Mouse (Mus musculus) C2C12 (cell line): ENCODE data around the gene Ntrk2. TPM values are rescaled to one million over a fixed set of nuclear protein-coding genes. Genes with fewer than 3 reads are reported as not detected.
"Not testable (repeated sequence)": the region's sequence is repeated elsewhere in the genome, so short reads cannot be mapped to it uniquely, and the experiment has no call there.

ENCODE experiments used
- H3K27me3 ChIP-seq: one replicate; pipeline ENCODE4 v1.6.1; 2011; ENCODE audit not compliant: control insufficient read depth, insufficient read depth, insufficient read length
- H3K36me3 ChIP-seq: one replicate; pipeline ENCODE4 v1.6.1; 2011; ENCODE audit not compliant: control insufficient read depth, insufficient read depth
- H3K4me3 ChIP-seq: one replicate; pipeline ENCODE4 v1.5.1; 2011; ENCODE audit warnings: mild to moderate bottlenecking, control low read depth; ENCODE audit not compliant: poor library complexity, insufficient read depth, severe bottlenecking
- H3K79me2 ChIP-seq: one replicate; pipeline ENCODE4 v1.6.1; 2011; ENCODE audit not compliant: control insufficient read depth, insufficient read depth
- H3K79me3 ChIP-seq: one replicate; pipeline ENCODE4 v1.6.1; 2011; ENCODE audit warnings: low read depth, control low read depth
- H3ac ChIP-seq: one replicate; pipeline ENCODE3; 2011; ENCODE audit warnings: low read depth; ENCODE audit not compliant: control insufficient read depth, insufficient read length
- CEBPB ChIP-seq: IDR thresholded peaks from one replicate; pipeline ENCODE4 v1.6.1; 2011; ENCODE audit warnings: low read depth, mild to moderate bottlenecking, control low read depth, moderate library complexity
- CTCF ChIP-seq: IDR thresholded peaks from one replicate; pipeline ENCODE4 v1.5.1; 2011; ENCODE audit not compliant: control insufficient read depth, insufficient read depth, insufficient read length
- FOSL1 ChIP-seq: IDR thresholded peaks from one replicate; pipeline ENCODE4 v1.8.0; 2011; ENCODE audit warnings: mild to moderate bottlenecking, low read length; ENCODE audit not compliant: poor library complexity, insufficient read depth, severe bottlenecking
- MAX ChIP-seq: IDR thresholded peaks from one replicate; pipeline ENCODE4 v1.6.1; 2011; ENCODE audit warnings: mild to moderate bottlenecking, control low read depth
- MYOD1 ChIP-seq: IDR thresholded peaks from one replicate; pipeline ENCODE4 v1.6.1; 2011; ENCODE audit warnings: low read depth; ENCODE audit not compliant: control insufficient read depth, insufficient read length
- MYOG ChIP-seq: IDR thresholded peaks from one replicate; pipeline ENCODE4 v1.6.1; 2011; ENCODE audit not compliant: control insufficient read depth, insufficient read length; ENCODE audit errors: extremely low read depth
- USF1 ChIP-seq: IDR thresholded peaks from one replicate; pipeline ENCODE4 v1.6.1; 2011; ENCODE audit warnings: low read depth, mild to moderate bottlenecking, control low read depth, moderate library complexity
- polyA plus RNA-seq: library from polyadenylated mRNA; unstranded; fragments of >200 nt; fragmentation: generic; extraction: Trizol; gene quantifications from one replicate; pipeline ENCODE4 v1.2.1, GENCODE M21; 2012; ENCODE audit warnings: missing spikeins

Gene Ntrk2
- polyA plus RNA-seq, 1 experiment: not detected

- no peak for TF ChIP-seq MYOD1
- no peak for TF ChIP-seq MAX
- TF ChIP-seq CEBPB: no peak
- TF ChIP-seq MYOG: no peak
- TF ChIP-seq FOSL1: no peak
- TF ChIP-seq USF1: no peak
- TF ChIP-seq CTCF: no peak
- H3ac ChIP-seq: no peak overlapping the region
These were observed 285.9 kb downstream of the Ntrk2 start for GRCm38 (mm10) chr13:59092045-59092857.

GRCm38 (mm10) chr13:59092858-59093154 is 286.4 kb downstream of the Ntrk2 start:
- Histone ChIP-seq H3K36me3 (no peaks in the 10 kb centered on the region), H3K79me3 (no peaks in the 10 kb centered on the region), H3ac (no peak overlapping the region), H3K4me3 (no peak overlapping the region), H3K27me3 (no peaks in the 10 kb centered on the region), H3K79me2 (no peaks in the 10 kb centered on the region)
- TF ChIP-seq MAX (no peak), CTCF (no peak), MYOG (no peak), USF1 (no peak), CEBPB (no peak), MYOD1 (no peak), FOSL1 (no peak)

More at GRCm38 (mm10) chr13:59092045-59092857, 285.9 kb downstream of the Ntrk2 start:
- no peaks in the 10 kb centered on the region for H3K79me2 ChIP-seq
- no peaks in the 10 kb centered on the region for H3K36me3 ChIP-seq
- H3K4me3 ChIP-seq: no peak overlapping the region
- no peaks in the 10 kb centered on the region for H3K27me3 ChIP-seq
- H3K79me3 ChIP-seq: no peaks in the 10 kb centered on the region

DNA sequence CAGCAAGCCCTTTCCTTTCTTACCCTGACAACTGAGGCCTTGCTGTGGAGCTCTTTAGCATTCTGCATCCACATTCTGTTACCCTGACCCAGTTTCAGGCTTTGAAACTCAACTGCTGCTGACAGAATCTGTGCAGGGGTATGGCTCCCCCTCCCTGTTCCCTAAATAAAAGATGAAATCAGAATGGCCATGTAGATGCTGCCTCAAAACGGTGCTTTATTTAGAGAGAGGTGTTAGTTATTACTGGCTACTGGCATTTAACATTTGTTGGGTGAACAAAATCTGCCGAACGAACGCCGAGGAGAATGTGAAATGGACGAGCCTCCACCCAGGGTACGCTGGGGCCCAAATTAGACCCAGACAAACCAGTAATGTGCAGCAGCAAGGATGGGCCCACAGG is 288.4 kb downstream of the Ntrk2 start:
- no peaks in the 10 kb centered on the region for H3K36me3 ChIP-seq
- H3ac ChIP-seq: no peak overlapping the region
- H3K79me3 ChIP-seq: no peaks in the 10 kb centered on the region
- no peaks in the 10 kb centered on the region for H3K27me3 ChIP-seq
- H3K4me3 ChIP-seq: no peak overlapping the region
- TF ChIP-seq MYOG (no peak), CEBPB (no peak), USF1 (no peak), MAX (no peak), MYOD1 (no peak), CTCF (no peak), FOSL1 (no peak)
- H3K79me2 ChIP-seq: no peaks in the 10 kb centered on the region

DNA sequence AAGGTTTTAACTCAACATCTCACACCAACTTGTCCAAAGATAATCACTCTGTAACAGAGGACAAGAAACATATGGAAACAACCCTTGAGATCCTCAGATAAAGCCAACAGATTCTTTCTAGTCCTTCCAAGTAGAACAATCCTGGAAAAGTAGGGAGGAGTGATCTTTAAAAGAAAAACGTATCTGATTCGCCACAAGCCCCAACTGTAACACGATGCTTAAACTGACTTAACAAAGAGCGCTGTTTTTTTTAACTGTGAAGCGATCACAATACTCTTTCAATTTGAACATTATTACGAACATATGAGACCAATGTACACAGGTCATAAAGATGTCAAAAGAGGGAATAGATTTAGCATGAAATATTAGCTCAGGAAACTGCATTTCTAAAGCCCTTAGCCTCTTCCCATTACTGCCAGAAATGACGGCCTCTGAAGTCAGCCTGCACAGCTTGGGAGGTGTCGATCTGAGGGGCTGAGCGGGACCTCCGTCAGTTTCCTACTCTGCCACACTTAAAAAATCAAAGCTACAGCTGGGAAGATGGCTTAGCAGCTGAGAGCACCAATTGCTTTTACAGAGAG is 289.5 kb downstream of the Ntrk2 start:
- H3K4me3 ChIP-seq: no peak overlapping the region
- H3K79me2 ChIP-seq: no peaks in the 10 kb centered on the region
- no peak overlapping the region for H3ac ChIP-seq
- no peaks in the 10 kb centered on the region for H3K36me3 ChIP-seq
- H3K79me3 ChIP-seq: no peaks in the 10 kb centered on the region
- TF ChIP-seq MYOG: no peak
- no peak for TF ChIP-seq MAX
- TF ChIP-seq USF1: no peak
- TF ChIP-seq MYOD1: no peak
- TF ChIP-seq CEBPB: no peak
- H3K27me3 ChIP-seq: no peaks in the 10 kb centered on the region

- H3K36me3 ChIP-seq: no peaks in the 10 kb centered on the region
- TF ChIP-seq CTCF (no peak), MAX (no peak), MYOD1 (no peak), CEBPB (no peak), FOSL1 (no peak), MYOG (no peak), USF1 (no peak)
- no peaks in the 10 kb centered on the region for H3K27me3 ChIP-seq
- H3K79me2 ChIP-seq: no peaks in the 10 kb centered on the region
- no peak overlapping the region for H3ac ChIP-seq
- H3K4me3 ChIP-seq: no peak overlapping the region
- H3K79me3 ChIP-seq: no peaks in the 10 kb centered on the region
These were observed 293.7 kb downstream of the Ntrk2 start for GRCm38 (mm10) chr13:59100086-59100485.

DNA sequence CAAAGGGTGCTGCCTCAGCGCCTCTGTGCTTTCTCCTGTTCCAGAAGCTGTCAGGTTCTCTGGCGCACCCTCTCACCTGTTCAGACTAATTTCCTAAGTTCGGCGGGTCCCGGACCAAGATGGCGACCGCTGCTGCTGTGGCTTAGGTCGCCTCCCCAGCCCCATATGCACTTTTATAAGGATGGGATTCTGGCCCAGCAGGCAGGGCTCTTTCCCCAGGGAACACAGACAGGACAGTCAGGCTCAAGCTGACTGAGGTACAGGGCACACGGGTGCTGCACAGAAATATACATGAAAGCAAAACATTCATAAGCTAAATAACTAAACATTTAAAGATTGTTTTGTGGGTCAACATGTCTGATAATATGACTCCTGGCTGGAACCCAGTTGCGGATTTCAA is 301.4 kb downstream of the Ntrk2 start:
- not testable (repeated sequence) for H3K27me3 ChIP-seq, H3K4me3 ChIP-seq, H3ac ChIP-seq, H3K79me2 ChIP-seq, H3K79me3 ChIP-seq, H3K36me3 ChIP-seq
